Mouse (Mus musculus) cerebral cortex, adult 2 months (tissue): ENCODE results near the gene Gm20388.

Experiments used
- WGBS: fragments of 180-500 bp; shearing (Covaris S2); methylation state at CpG from one replicate; pipeline ENCODE4 v1.1.7; 2018; 5-methylcytosine and 5-hydroxymethylcytosine counted together

The Gm20388 gene

GRCm38 (mm10) chr8:122483877-122484276 lies 2573.2 kb downstream of the Gm20388 start:
- 97% methylated on average over 7 of the region's 7 CpGs for WGBS

DNA sequence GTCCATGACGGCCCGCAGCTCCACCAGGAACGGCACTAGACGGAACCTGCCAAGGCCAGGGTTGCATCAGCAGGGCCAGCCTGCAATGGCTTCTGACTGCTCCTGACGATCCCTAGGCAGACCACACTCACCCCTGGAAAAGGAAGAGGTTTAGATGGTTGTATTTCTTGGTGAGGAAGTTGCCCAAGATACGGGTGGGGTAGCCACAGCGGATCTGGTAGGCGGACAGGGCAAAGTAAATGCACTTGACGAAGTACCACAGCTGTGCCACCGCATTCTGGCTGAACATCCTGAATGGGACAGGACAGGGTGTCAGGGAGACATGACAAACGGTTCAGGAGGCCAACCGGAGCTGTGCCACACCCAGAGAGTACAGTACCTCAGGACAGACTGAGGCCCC lies 2574.2 kb downstream of the Gm20388 start:
- 91% methylated on average over 12 of the region's 12 CpGs for WGBS

DNA sequence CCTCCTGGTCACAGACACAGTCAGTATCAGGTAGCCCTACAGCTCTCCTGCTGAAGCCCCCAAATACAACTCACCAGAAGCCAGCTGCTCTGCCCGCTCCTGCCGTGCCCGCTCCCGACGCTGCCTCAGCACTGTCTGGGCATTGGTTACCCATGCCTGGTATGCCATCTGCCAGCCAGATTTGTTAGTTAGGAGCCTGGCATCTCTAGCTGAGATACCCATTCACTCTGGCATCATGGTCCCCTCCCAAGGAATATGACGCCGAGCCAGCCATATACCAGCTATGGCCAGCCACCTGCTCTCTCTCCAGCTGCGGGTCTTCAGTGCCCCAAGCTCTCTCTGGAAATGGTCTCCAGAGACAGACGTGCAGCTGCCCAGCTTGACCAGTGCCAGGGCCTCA lies 2577.7 kb downstream of the Gm20388 start:
- 67% methylated on average over 9 of the region's 9 CpGs for WGBS

DNA sequence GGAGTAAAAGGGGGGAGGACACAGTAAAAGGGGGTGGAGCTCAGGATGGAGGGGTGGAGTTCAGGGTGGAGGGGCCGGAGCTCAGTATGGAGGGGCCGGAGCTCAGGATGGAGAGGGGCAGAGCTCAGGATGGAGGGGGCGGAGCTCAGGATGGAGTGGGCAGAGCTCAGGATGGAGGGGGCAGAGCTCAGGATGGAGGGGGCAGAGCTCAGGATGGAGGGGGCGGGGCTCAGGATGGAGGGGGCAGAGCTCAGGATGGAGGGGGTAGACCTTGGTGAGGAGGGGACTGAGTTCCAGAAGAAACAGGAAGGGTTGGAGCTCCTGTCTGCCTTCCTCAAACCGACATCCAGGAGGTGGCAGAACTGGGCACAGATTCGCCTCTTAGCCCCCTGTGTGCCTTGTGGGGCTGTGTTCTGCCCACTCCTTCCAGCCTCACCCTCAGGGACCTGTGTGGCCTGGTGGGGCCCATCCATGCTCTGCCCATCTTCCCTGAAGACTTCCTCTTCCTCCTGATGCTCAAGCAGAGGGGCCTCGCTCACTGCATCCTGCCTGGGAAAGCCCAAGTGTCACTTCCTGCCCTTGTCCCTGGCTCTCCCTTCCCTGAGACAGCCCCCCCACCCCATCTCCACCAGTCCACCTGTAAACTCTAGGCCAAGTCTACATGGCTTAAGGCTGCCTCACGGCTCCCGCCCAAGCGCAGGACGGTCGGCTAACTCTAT lies 2586.5 kb downstream of the Gm20388 start:
- 82% methylated on average over 11 of the region's 12 CpGs for WGBS

DNA sequence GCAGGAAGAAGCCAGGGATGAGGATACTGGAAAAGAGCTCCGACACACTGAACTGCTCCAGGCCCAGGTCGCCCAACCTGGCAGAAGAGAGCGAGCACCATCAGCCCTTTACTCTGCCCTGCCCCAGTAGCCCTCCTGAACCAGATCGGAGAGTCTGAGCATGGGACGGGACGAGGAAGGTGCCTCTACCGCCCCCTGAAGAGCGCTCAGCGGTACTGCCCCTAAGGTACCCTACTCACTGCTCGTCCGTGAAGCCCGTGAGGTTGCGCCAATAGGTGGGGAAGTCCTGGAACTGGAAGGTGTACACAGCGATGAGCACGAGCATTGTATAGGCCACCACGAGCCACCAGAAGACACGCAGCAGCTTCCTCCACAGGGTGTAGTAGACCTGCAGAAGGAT lies 2587.3 kb downstream of the Gm20388 start:
- 71% methylated on average over 17 of the region's 17 CpGs for WGBS

- WGBS = 35% methylated on average over 10 of the region's 10 CpGs
Observed at GRCm38 (mm10) chr8:122500856-122501255, 2590.2 kb downstream of the Gm20388 start.

DNA sequence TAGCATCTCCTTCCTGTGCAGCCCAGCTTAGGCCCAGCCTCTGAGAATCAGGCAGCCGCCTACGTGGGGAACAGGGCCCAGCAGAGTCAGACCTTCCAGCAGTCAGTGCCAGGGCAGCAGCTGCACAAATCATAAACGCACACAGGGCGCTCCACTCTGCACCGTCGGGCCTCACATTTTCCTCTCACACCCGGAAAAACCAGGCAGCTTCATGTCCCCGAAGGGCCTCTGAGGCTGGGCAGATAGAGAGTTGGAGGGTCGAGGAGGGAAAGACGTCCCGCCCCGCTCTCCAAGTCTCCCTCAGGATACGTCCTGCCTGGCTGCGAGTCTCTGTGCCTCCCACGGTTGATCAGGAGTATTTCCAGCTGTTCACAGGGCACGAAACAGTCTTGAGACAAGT lies 2600.9 kb downstream of the Gm20388 start:
- 79% methylated on average over 16 of the region's 16 CpGs for WGBS

GRCm38 (mm10) chr8:122512392-122512791 lies 2601.8 kb downstream of the Gm20388 start:
- 78% methylated on average over 7 of the region's 7 CpGs for WGBS

DNA sequence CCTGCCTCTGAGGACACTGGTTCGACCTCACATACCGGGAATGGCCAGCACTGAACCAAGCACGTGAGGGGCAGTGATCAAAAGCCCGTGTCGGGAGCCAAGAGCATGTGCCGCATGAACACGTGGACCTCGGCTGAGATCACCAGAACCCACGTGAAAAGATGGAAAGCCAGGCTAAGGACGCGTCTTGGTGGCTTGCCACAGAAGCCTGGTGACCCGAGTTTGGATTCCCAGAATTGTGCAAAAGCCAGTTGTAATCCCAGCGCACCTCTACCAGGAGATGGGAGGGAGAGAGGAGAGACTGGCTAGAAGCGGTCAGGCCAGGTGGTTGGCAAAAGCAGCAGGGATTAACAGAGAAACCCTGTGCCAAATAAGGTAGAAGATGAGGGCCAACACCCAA lies 2605.1 kb downstream of the Gm20388 start:
- 92% methylated on average over 14 of the region's 14 CpGs for WGBS

DNA sequence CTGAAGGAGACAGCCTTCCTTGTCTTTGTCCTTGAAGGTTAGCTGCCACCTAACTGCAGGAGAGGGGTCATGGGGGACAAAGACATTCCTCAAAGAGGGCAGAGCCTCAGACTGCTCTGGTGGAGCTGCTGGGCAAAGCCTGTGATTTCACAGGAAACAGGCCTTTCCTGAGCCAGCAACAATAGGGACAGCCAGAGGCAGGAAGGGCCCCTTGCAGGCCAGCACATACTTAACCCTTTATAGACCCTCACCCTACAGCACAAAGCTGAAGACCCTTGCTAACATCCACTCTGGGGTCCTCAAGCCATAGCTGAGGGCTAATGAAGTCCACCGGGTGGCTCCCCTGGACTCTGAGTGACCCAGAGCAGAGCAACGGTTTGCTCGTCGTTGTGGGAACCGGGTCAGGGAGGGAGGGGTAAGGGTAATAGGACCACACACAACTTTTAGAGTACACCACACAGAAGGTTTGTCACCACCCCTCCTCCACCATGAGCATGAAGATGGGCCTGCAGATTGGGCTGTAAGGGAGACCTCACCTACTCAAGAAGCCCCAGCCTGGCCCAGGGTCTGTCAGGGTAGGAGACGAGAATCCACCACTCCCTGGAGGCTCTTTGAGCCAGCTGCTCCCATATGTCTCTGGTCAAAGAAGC lies 2607.0 kb downstream of the Gm20388 start:
- 68% methylated on average over 6 of the region's 6 CpGs for WGBS

- WGBS = 79% methylated on average over 11 of the region's 11 CpGs
Observed at GRCm38 (mm10) chr8:122520611-122521010, 2610.0 kb downstream of the Gm20388 start.

DNA sequence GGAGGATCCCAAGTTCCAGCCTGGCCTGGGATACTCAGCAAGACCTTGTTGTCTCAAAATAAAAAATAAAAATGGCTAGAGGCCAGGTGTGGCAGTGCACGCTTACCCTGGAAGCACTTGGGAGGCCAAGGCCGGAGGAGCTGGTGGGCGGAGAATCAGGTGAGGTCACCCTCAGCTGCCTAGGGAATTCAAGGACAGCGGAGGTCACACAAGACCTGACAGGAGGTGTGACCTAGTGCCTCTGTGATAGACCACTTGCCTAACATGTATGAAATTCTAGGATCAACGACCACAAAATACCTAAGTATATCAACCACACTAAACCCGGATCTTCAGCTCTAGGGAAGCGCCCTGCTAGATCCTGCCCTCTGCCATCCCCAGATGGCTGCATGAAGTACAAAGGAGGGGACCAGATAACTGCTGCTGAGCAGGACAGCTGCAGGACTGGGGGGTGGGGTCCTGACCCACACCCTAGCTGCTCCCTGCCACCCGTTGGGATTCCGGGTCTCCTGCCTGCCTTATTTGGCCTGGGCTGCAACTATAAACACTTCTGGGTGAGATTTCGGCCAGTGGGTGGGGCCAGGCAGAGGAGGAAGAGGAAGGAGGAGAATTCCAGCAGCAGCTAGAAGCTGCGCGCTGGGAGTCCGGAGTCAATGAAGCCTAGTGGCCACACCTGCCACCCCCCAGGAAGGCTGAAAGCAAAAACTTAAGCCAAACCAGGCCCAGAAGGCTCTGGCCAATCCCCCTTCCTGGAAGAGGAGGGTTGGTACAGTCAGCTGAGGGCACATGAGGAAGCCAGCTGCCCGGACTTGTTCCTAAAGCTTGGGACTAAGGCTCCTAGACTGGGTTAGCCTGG lies 2612.4 kb downstream of the Gm20388 start:
- WGBS = 76% methylated on average over 14 of the region's 14 CpGs

DNA sequence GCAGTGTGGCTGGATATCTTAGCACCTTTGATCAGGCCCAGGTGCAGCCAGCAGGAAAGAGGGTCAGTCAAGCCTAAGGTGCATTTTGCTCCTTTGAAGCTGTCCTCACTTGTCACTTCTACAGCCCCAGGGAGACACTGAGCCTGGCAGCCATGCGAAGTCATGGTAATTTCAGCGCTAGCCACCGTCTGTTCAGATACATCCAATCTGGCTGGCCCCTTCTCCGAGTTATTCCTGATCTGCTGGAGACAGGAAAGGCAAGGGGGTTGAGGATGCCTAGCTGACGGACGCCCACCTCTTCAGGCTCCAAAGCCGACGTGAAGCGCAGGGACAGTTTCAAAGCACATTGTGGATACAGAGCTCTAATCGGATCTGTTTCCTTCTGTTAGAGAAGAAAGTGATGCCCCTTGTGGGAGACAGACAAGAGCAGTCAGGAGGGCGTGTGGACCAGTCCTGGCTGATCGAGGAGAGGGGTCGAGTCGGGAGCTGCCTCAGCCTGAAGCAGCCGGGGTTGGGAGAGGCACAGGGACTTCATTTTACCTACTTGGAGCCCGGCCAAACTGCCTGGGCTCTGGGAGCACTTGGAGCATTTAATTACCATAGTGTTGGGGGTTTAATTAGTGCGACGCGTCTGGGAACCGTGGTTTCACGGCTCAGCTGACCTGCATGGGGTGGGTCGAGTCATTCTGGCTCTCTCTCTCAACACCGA lies 2613.2 kb downstream of the Gm20388 start:
- 12% methylated on average over 23 of the region's 23 CpGs for WGBS

- WGBS = 48% methylated on average over 6 of the region's 6 CpGs
Observed at GRCm38 (mm10) chr8:122524506-122524905, 2613.9 kb downstream of the Gm20388 start.

- 85% methylated on average over 6 of the region's 6 CpGs for WGBS
Observed at GRCm38 (mm10) chr8:122525004-122525403, 2614.4 kb downstream of the Gm20388 start.

DNA sequence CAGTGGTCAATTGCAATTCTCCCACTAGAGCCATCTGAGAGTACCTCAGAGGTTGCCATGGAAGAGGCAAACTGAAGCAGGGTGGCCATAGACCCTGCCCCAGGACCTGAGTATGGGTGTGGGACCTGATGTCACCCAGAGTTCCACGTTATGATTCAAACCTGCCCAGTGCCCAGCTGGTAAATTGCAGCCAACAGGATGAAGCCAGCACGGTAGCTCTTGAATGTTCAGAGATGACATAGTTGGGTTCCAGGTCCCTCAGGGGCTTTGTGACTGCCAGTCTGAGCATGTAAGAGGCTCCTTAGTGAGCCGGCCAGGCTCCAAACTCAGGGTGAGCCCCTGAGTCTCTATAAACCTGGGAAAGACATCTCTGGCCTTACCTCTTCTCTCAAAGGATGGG lies 2615.4 kb downstream of the Gm20388 start:
- 72% methylated on average over 3 of the region's 3 CpGs for WGBS

- WGBS = 82% methylated on average over 7 of the region's 7 CpGs
Observed at GRCm38 (mm10) chr8:122526526-122527170, 2616.0 kb downstream of the Gm20388 start.

- WGBS = 97% methylated on average over 3 of the region's 3 CpGs
Observed at GRCm38 (mm10) chr8:122527937-122528336, 2617.3 kb downstream of the Gm20388 start.

DNA sequence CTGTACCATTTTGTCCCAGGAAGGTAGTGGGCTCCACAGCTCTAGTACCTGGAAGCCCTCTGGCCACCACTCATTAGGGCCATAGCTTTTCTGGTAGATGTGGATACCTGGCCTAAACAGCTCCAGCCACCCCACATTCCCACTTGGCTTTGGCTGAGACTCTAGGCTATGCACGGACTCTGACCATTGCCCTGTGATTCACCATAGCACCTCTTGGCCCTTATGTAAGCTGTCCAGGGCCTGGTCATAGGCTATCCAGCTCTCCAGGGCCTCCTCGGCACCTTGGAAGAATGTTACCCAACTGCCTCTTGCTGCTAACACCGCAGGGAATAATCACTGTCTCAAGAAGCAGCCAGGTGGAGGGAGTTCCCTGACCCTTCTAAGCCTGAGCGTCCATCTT lies 2618.5 kb downstream of the Gm20388 start:
- WGBS = 96% methylated on average over 4 of the region's 4 CpGs

GRCm38 (mm10) chr8:122531312-122531711 lies 2620.7 kb downstream of the Gm20388 start:
- WGBS = 88% methylated on average over 8 of the region's 8 CpGs

GRCm38 (mm10) chr8:122537033-122537432 lies 2626.4 kb downstream of the Gm20388 start:
- 64% methylated on average over 6 of the region's 6 CpGs for WGBS
